Mouse (Mus musculus) hindbrain, embryonic 14.5 days (tissue): Measurements from ENCODE around the gene Rnf227. TPM values are rescaled to one million over a fixed set of nuclear protein-coding genes. Genes with fewer than 3 reads are reported as not detected.

Experiments
- ATAC-seq: fragments of 200-750 bp; cut with Nextera tagmentation; 2 replicates; pipeline ENCODE4 v1.8.0; 2017; ENCODE audit warnings: moderate number of reproducible peaks, mild to moderate bottlenecking, moderate TSS enrichment, moderate library complexity; ENCODE audit not compliant: low FRiP score
- DNase-seq: peaks from one replicate; pipeline ENCODE4 v3.0.0-alpha.2; 2015; ENCODE audit warnings: low spot score
- H3K27ac ChIP-seq: fragments of 300-500 bp; sonication (generic); 2 replicates; pipeline ENCODE4 v1.5.1; 2014; ENCODE audit warnings: mild to moderate bottlenecking, moderate library complexity
- H3K27me3 ChIP-seq: fragments of 300-500 bp; sonication (generic); 2 replicates; pipeline ENCODE4 v1.6.1; 2014; ENCODE audit warnings: mild to moderate bottlenecking, low read length, mixed read lengths; ENCODE audit not compliant: control insufficient read depth, insufficient read depth
- H3K36me3 ChIP-seq: fragments of 300-500 bp; sonication (generic); replicated peaks from 2 replicates; pipeline ENCODE4 v1.6.1; 2014; ENCODE audit not compliant: control insufficient read depth, insufficient read depth
- H3K4me1 ChIP-seq: fragments of 300-500 bp; sonication (generic); replicated peaks from 2 replicates; pipeline ENCODE4 v1.6.1; 2014; ENCODE audit warnings: antibody characterized with exemption, low read length, mixed read lengths; ENCODE audit not compliant: control insufficient read depth, insufficient read depth
- H3K4me2 ChIP-seq: fragments of 300-500 bp; sonication (generic); replicated peaks from 2 replicates; pipeline ENCODE4 v1.6.1; 2014; ENCODE audit warnings: mild to moderate bottlenecking, moderate library complexity
- H3K4me3 ChIP-seq: fragments of 300-500 bp; sonication (generic); replicated peaks from 2 replicates; pipeline ENCODE4 v1.5.1; 2014; ENCODE audit warnings: mild to moderate bottlenecking, low read length
- H3K9ac ChIP-seq: fragments of 300-500 bp; sonication (generic); 2 replicates; pipeline ENCODE4 v1.6.1; 2014
- H3K9me3 ChIP-seq: fragments of 300-500 bp; sonication (generic); 2 replicates; pipeline ENCODE4 v1.6.1; 2016; ENCODE audit warnings: low read length; ENCODE audit not compliant: control insufficient read depth
- WGBS: fragments of 180-500 bp; shearing (Covaris S2); extraction: QIAGEN DNeasy Blood & Tissue Kit; methylation state at CpG from one replicate; pipeline ENCODE4 v1.1.7; 2014; 5-methylcytosine and 5-hydroxymethylcytosine counted together
- polyA plus RNA-seq: library from polyadenylated mRNA; unstranded; fragments of >200 nt; fragmentation: Nextera tagmentation; extraction: Ambion mirVana; gene quantifications from 2 replicates; pipeline ENCODE4 v1.2.1, GENCODE M21; 2014

Gene Rnf227
- polyA plus RNA-seq, 1 experiment from 2014 or later, result 224 TPM

GRCm38 (mm10) chr11:69372056-69372779 is 32.0 kb downstream of the Rnf227 start:
- Histone ChIP-seq H3K4me1 (peaks cover 25% of the 10 kb centered on the region), H3K27ac (peak overlapping the region; percentile 81), H3K9ac (no peak overlapping the region), H3K4me3 (no peak overlapping the region), H3K4me2 (peak overlapping the region; percentile 31), H3K36me3 (peaks cover 2% of the 10 kb centered on the region; the same call in 1 of the 2 replicates), H3K9me3 (no peaks in the 10 kb centered on the region), H3K27me3 (no peaks in the 10 kb centered on the region)
- 33% methylated on average over 12 of the region's 12 CpGs for WGBS
- DNase-seq (peak; percentile 47), ATAC-seq (no peak)

GRCm38 (mm10) chr11:69372780-69373170 is 32.5 kb downstream of the Rnf227 start:
- Histone ChIP-seq H3K4me3 (no peak overlapping the region), H3K27me3 (no peaks in the 10 kb centered on the region), H3K9ac (no peak overlapping the region), H3K4me2 (0 out of 2 replicates have a peak overlapping the region, but pooled peaks have one; percentile 31), H3K27ac (peak overlapping the region; percentile 81; the same call in 1 of the 2 replicates), H3K9me3 (no peaks in the 10 kb centered on the region), H3K4me1 (peaks cover 24% of the 10 kb centered on the region), H3K36me3 (peaks cover 4% of the 10 kb centered on the region; the same call in 1 of the 2 replicates)
- no peak for ATAC-seq
- 65% methylated on average over 3 of the region's 3 CpGs for WGBS
- no peak for DNase-seq

GRCm38 (mm10) chr11:69373223-69373965 is 33.1 kb downstream of the Rnf227 start:
- no peak overlapping the region for H3K9ac ChIP-seq
- DNase-seq, result no peak
- H3K4me3 ChIP-seq, result no peak overlapping the region
- no peaks in the 10 kb centered on the region for H3K27me3 ChIP-seq
- H3K4me1 ChIP-seq, result peaks cover 20% of the 10 kb centered on the region
- peaks cover 4% of the 10 kb centered on the region; the same call in 1 of the 2 replicates for H3K36me3 ChIP-seq
- H3K9me3 ChIP-seq, result no peaks in the 10 kb centered on the region
- H3K27ac ChIP-seq, result no peak overlapping the region
- no peak overlapping the region for H3K4me2 ChIP-seq
- WGBS, result 92% methylated on average over 16 of the region's 16 CpGs
- no peak for ATAC-seq

- WGBS, result 83% methylated on average over 4 of the region's 4 CpGs
Observed at GRCm38 (mm10) chr11:69375646-69376045, 35.4 kb downstream of the Rnf227 start.

GRCm38 (mm10) chr11:69377766-69378165 is 37.5 kb downstream of the Rnf227 start:
- H3K4me3 ChIP-seq, result no peak overlapping the region
- no peak overlapping the region for H3K4me2 ChIP-seq

More at GRCm38 (mm10) chr11:69375646-69376045, 35.4 kb downstream of the Rnf227 start:
- no peak overlapping the region for H3K27ac ChIP-seq
- no peaks in the 10 kb centered on the region for H3K27me3 ChIP-seq
- no peak overlapping the region for H3K4me2 ChIP-seq
- no peak for DNase-seq
- H3K9ac ChIP-seq, result no peak overlapping the region
- H3K4me3 ChIP-seq, result no peak overlapping the region
- no peaks in the 10 kb centered on the region for H3K9me3 ChIP-seq
- H3K4me1 ChIP-seq, result peaks cover 18% of the 10 kb centered on the region
- peaks cover 4% of the 10 kb centered on the region; the same call in 1 of the 2 replicates for H3K36me3 ChIP-seq
- no peak for ATAC-seq

GRCm38 (mm10) chr11:69379600-69379999 is 39.3 kb downstream of the Rnf227 start:
- Histone ChIP-seq H3K4me3 (no peak overlapping the region), H3K9me3 (no peaks in the 10 kb centered on the region), H3K36me3 (peaks cover 4% of the 10 kb centered on the region; the same call in 1 of the 2 replicates), H3K4me1 (no peaks in the 10 kb centered on the region), H3K27ac (no peak overlapping the region), H3K4me2 (no peak overlapping the region), H3K27me3 (no peaks in the 10 kb centered on the region), H3K9ac (no peak overlapping the region)
- WGBS, result 87% methylated on average over 3 of the region's 3 CpGs
- DNase-seq (no peak), ATAC-seq (no peak)

More at GRCm38 (mm10) chr11:69377766-69378165, 37.5 kb downstream of the Rnf227 start:
- no peaks in the 10 kb centered on the region for H3K4me1 ChIP-seq
- 80% methylated on average over 3 of the region's 3 CpGs for WGBS
- no peaks in the 10 kb centered on the region for H3K9me3 ChIP-seq
- no peak overlapping the region for H3K9ac ChIP-seq
- peaks cover 4% of the 10 kb centered on the region; the same call in 1 of the 2 replicates for H3K36me3 ChIP-seq
- ATAC-seq (no peak), DNase-seq (no peak)
- H3K27ac ChIP-seq, result no peak overlapping the region
- no peaks in the 10 kb centered on the region for H3K27me3 ChIP-seq

GRCm38 (mm10) chr11:69381356-69381755 is 41.1 kb downstream of the Rnf227 start:
- H3K36me3 ChIP-seq, result peaks cover 4% of the 10 kb centered on the region; the same call in 1 of the 2 replicates
- no peaks in the 10 kb centered on the region for H3K27me3 ChIP-seq
- no peaks in the 10 kb centered on the region for H3K4me1 ChIP-seq
- H3K4me3 ChIP-seq, result no peak overlapping the region
- no peak overlapping the region for H3K27ac ChIP-seq
- H3K9ac ChIP-seq, result no peak overlapping the region
- H3K4me2 ChIP-seq, result no peak overlapping the region
- DNase-seq (no peak), ATAC-seq (no peak)
- H3K9me3 ChIP-seq, result no peaks in the 10 kb centered on the region
- 81% methylated on average over 6 of the region's 6 CpGs for WGBS

GRCm38 (mm10) chr11:69382478-69383105 is 42.3 kb downstream of the Rnf227 start:
- no peak for ATAC-seq
- Histone ChIP-seq H3K4me1 (no peaks in the 10 kb centered on the region), H3K27me3 (no peaks in the 10 kb centered on the region), H3K4me3 (no peak overlapping the region), H3K9me3 (no peaks in the 10 kb centered on the region), H3K27ac (no peak overlapping the region), H3K9ac (0 out of 2 replicates have a peak overlapping the region, but pooled peaks have one; percentile 24), H3K4me2 (no peak overlapping the region), H3K36me3 (no peaks in the 10 kb centered on the region)
- no peak for DNase-seq
- WGBS, result 67% methylated on average over 10 of the region's 10 CpGs

GRCm38 (mm10) chr11:69384979-69385378 is 44.7 kb downstream of the Rnf227 start:
- Histone ChIP-seq H3K4me3 (no peak overlapping the region), H3K4me2 (no peak overlapping the region), H3K4me1 (no peaks in the 10 kb centered on the region), H3K9ac (no peak overlapping the region), H3K27ac (no peak overlapping the region), H3K9me3 (no peaks in the 10 kb centered on the region), H3K27me3 (no peaks in the 10 kb centered on the region), H3K36me3 (no peaks in the 10 kb centered on the region)
- DNase-seq, result no peak
- WGBS, result 82% methylated on average over 6 of the region's 6 CpGs
- no peak for ATAC-seq
